Mouse (Mus musculus): Measurements from ENCODE around the gene Reep3.

Gene Reep3

GRCm38 (mm10) chr10:66973274-66973673 lies 123.5 kb downstream of the Reep3 start:
- no peak for DNase-seq (ENCODE audit: low spot score in 2 of 2)

GRCm38 (mm10) chr10:66970336-66971115 lies 126.2 kb downstream of the Reep3 start:
- DNase-seq (ENCODE audit: low spot score in 2 of 2): no peak

GRCm38 (mm10) chr10:66969581-66969980 lies 127.2 kb downstream of the Reep3 start:
- DNase-seq (ENCODE audit: low spot score in 2 of 2): no peak

- DNase-seq (ENCODE audit: low spot score in 2 of 2): no peak
Observed at GRCm38 (mm10) chr10:66969081-66969480, 127.7 kb downstream of the Reep3 start.

GRCm38 (mm10) chr10:66968541-66968940 lies 128.2 kb downstream of the Reep3 start:
- no peak for DNase-seq (ENCODE audit: low spot score in 2 of 2)

- no peak for DNase-seq (ENCODE audit: low spot score in 2 of 2)
Observed at GRCm38 (mm10) chr10:66966391-66967109, 130.2 kb downstream of the Reep3 start.

- no peak for DNase-seq (ENCODE audit: low spot score in 2 of 2)
Observed at GRCm38 (mm10) chr10:66960136-66960535, 136.6 kb downstream of the Reep3 start.

Measured in heart, adult 9 months (tissue).